Mouse (Mus musculus) midbrain, embryonic 16.5 days (tissue): ENCODE data around the gene Rad51ap1. TPM values are rescaled to one million over a fixed set of nuclear protein-coding genes. Genes with fewer than 3 reads are reported as not detected.

Source experiments
- ATAC-seq: fragments of 200-750 bp; cut with Nextera tagmentation; 2 replicates; pipeline ENCODE4 v1.8.0; 2017; ENCODE audit warnings: moderate TSS enrichment
- H3K27ac ChIP-seq: fragments of 300-500 bp; sonication (generic); 2 replicates; pipeline ENCODE4 v1.5.1; 2014; ENCODE audit warnings: mild to moderate bottlenecking, low read length, mixed read lengths
- H3K27me3 ChIP-seq: fragments of 300-500 bp; sonication (generic); 2 replicates; pipeline ENCODE4 v1.6.1; 2014; ENCODE audit warnings: low read depth, low read length, mixed read lengths; ENCODE audit not compliant: control insufficient read depth, insufficient read depth
- H3K36me3 ChIP-seq: fragments of 300-500 bp; sonication (generic); 2 replicates; pipeline ENCODE4 v1.6.1; 2014; ENCODE audit warnings: mild to moderate bottlenecking, low read length, moderate library complexity, mixed read lengths; ENCODE audit not compliant: control insufficient read depth, insufficient read depth
- H3K4me1 ChIP-seq: fragments of 300-500 bp; sonication (generic); 2 replicates; pipeline ENCODE4 v1.6.1; 2014; ENCODE audit warnings: mild to moderate bottlenecking, low read length, mixed read lengths; ENCODE audit not compliant: control insufficient read depth, insufficient read depth
- H3K4me2 ChIP-seq: fragments of 300-500 bp; sonication (generic); 2 replicates; pipeline ENCODE4 v1.6.1; 2014; ENCODE audit warnings: mild to moderate bottlenecking, low read length, mixed read lengths
- H3K4me3 ChIP-seq: fragments of 300-500 bp; sonication (generic); 2 replicates; pipeline ENCODE4 v1.5.1; 2014; ENCODE audit warnings: low read depth, mild to moderate bottlenecking, low read length, moderate library complexity, mixed read lengths
- H3K9ac ChIP-seq: fragments of 300-500 bp; sonication (generic); 2 replicates; pipeline ENCODE4 v1.6.1; 2014; ENCODE audit warnings: low read depth, low read length, mixed read lengths
- H3K9me3 ChIP-seq: fragments of 300-500 bp; sonication (generic); replicated peaks from 2 replicates; pipeline ENCODE4 v1.6.1; 2014; ENCODE audit warnings: mild to moderate bottlenecking, low read length, mixed read lengths; ENCODE audit not compliant: control insufficient read depth, poor library complexity, severe bottlenecking
- WGBS: fragments of 180-500 bp; shearing (Covaris S2); extraction: QIAGEN DNeasy Blood & Tissue Kit; methylation state at CpG from one replicate; pipeline ENCODE4 v1.1.7; 2014; 5-methylcytosine and 5-hydroxymethylcytosine counted together
- polyA plus RNA-seq: library from polyadenylated mRNA; unstranded; fragments of >200 nt; fragmentation: Nextera tagmentation; extraction: Ambion mirVana; gene quantifications from 2 replicates; pipeline ENCODE4 v1.2.1, GENCODE M21; 2015

Gene Rad51ap1
- 13.3 and 14.5 TPM in 2 replicates for polyA plus RNA-seq

DNA sequence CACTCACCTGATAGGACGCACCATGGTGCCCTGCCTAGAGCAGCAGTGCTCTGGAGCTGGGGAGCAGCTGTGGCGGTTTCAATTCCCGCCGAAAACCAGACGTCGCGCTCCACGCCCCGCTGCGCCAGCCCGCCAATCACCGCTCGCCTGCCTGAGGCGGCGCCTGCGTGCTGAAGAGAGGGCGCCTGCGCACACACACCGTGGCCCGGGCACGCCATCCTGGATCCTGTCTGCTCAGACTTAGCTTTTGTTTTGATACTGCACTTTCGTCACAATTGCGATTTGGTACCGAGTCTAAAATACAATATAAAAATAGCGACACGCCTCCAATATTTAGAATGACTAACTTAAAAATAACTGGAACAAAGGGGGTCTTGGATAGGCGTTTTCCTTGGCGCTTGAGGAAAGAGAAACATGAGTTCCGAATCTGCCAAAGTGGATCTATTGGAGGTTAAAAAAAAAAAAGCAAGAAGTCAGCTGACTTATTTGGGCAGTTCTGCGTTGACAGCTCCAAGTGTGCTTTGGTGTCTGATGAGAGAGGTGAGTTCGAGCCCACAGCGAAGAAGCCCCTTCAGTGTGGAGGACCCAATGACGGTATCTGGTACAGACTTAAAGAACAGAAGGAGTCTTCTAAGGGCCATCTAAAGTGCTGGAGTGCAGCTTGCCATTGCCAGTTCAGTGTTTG is at the start of gene Rad51ap1, which contains the start of gene D6Wsu163e:
Rad51ap1 (minus strand) TSS at position 101 of the 685 bp plus-strand sequence.
D6Wsu163e (plus strand) TSS at position 476 of the 685 bp plus-strand sequence.
- H3K4me1 ChIP-seq, result peaks cover 17% of the 10 kb centered on the region
- ATAC-seq, result peak; percentile 98
- H3K4me2 ChIP-seq, result peak within 1 kb of the TSS; percentile 92
- peaks cover 3% of the 10 kb centered on the region; the same call in 1 of the 2 replicates for H3K36me3 ChIP-seq
- WGBS, result under 1% methylated on average over 33 of the region's 33 CpGs
- H3K9ac ChIP-seq, result peak within 1 kb of the TSS; percentile 58
- peak within 1 kb of the TSS; percentile 56 for H3K27ac ChIP-seq
- H3K4me3 ChIP-seq, result peak within 1 kb of the TSS; percentile 52
- H3K9me3 ChIP-seq, result no peaks in the 10 kb centered on the region
- H3K27me3 ChIP-seq, result no peaks in the 10 kb centered on the region

DNA sequence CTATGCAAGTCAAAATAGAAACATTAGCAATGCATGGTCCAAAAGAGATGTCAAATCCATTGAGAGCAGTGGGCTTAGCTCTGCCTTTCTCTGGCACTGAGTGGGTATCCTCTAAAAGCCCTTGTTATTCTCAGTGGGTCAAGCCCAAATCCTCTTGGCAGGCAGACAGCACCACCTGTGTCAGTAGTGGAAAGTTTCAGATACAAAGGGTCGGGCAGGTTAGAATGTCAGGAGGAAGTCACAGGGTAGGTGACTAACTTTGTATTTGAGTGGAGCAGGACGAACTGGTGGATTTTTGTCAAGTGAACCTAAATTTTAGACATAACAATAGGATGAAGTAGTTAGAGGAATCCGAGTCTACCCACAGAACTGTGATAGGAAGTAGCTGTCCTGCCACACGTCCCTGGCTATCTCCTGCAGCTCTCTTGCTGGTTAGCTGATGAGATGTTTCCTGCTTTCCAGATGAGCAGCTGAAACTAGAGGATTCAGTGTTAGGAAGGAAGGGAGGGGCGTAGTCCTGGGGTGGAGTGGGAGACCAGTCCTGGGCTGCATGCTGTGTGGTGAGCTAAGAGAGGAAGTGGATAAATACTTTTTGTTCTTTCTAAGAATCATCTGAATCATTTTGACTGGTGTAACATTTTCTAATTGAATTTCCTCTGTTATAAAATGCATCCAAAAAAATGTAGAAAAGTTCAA is 42.3 kb upstream of the Rad51ap1 start:
- no peak for ATAC-seq
- WGBS, result 63% methylated on average over 5 of the region's 5 CpGs
- no peaks in the 10 kb centered on the region for H3K27me3 ChIP-seq

GRCm38 (mm10) chr6:126966241-126967026 is 27.0 kb upstream of the Rad51ap1 start:
- no peak for ATAC-seq
- no peak overlapping the region for H3K4me2 ChIP-seq
- H3K27me3 ChIP-seq, result no peaks in the 10 kb centered on the region
- H3K27ac ChIP-seq, result no peak overlapping the region
- WGBS, result 91% methylated on average over 14 of the region's 14 CpGs
- H3K4me3 ChIP-seq, result no peak overlapping the region
- no peaks in the 10 kb centered on the region for H3K9me3 ChIP-seq
- H3K4me1 ChIP-seq, result no peaks in the 10 kb centered on the region
- H3K36me3 ChIP-seq, result peaks cover 33% of the 10 kb centered on the region
- H3K9ac ChIP-seq, result no peak overlapping the region

More for the DNA sequence above, 42.3 kb upstream of the Rad51ap1 start:
- no peak overlapping the region for H3K4me3 ChIP-seq
- H3K36me3 ChIP-seq, result 0 out of 2 replicates have a peak, but pooled peaks cover 6% of the 10 kb centered on the region
- no peaks in the 10 kb centered on the region for H3K4me1 ChIP-seq
- H3K27ac ChIP-seq, result no peak overlapping the region
- no peak overlapping the region for H3K9ac ChIP-seq
- H3K4me2 ChIP-seq, result no peak overlapping the region
- no peaks in the 10 kb centered on the region for H3K9me3 ChIP-seq

GRCm38 (mm10) chr6:126963426-126963825 is 24.0 kb upstream of the Rad51ap1 start:
- Histone ChIP-seq H3K9ac (no peak overlapping the region), H3K36me3 (peaks cover 34% of the 10 kb centered on the region), H3K4me2 (no peak overlapping the region), H3K27ac (no peak overlapping the region), H3K9me3 (no peaks in the 10 kb centered on the region), H3K4me3 (no peak overlapping the region), H3K4me1 (no peaks in the 10 kb centered on the region), H3K27me3 (no peaks in the 10 kb centered on the region)
- no peak for ATAC-seq
- WGBS, result 94% methylated on average over 9 of the region's 9 CpGs

DNA sequence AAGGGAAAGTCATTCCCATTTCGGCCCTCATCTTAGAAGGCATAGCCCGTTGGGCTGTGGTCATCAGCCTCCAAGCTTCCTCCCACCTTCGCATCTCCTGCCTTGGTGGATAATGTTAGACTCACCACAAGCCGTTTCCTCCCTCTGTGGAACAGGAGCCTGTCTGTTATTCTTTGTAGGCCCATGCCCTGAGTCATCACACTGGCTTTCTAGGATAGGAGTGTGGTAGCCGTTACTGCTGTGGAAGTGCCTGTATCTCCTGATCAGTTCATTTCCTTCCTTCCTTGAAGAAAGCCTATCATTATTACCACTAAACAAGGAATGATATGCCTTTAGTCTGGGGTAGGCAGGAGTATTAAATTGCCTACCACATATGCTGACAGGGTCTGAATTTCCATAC is 23.3 kb upstream of the Rad51ap1 start:
- Histone ChIP-seq H3K9me3 (no peaks in the 10 kb centered on the region), H3K27me3 (no peaks in the 10 kb centered on the region), H3K9ac (no peak overlapping the region), H3K4me2 (no peak overlapping the region), H3K4me1 (no peaks in the 10 kb centered on the region), H3K27ac (no peak overlapping the region), H3K4me3 (no peak overlapping the region), H3K36me3 (peaks cover 28% of the 10 kb centered on the region)
- ATAC-seq, result no peak
- whole genome bisulfite sequencing, result 88% methylated on average over 5 of the region's 5 CpGs

DNA sequence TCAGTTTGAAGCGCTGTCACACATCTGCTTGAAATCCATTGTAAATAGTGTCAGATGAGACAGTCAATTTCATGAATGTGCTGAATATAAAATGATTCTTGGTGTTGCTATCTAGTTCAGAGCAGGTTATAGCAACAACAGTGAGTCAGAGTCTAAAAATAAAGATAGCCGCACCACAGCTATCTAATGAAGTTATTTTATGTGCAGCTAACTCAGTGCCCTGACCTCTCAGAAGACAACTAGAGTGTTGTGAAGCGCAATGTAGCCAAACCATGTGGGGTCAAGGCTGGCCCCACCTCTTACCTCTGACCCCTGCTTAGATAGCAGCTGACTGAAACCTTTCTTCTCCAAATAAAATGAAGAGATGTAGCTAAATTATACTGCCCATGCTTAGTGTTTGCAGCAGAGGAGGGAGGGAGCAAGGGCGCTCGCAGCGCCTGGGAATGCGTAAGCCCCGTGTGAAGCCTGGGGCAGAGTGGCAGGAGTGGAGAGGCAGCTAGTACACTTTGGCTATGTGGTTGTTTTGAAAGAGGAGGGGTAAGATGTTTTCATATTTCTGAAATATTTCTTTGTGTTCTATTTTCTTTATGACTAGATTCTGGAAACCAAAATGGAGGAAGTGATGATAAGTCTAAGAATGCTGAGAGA is 22.1 kb upstream of the Rad51ap1 start:
- no peak for ATAC-seq

DNA sequence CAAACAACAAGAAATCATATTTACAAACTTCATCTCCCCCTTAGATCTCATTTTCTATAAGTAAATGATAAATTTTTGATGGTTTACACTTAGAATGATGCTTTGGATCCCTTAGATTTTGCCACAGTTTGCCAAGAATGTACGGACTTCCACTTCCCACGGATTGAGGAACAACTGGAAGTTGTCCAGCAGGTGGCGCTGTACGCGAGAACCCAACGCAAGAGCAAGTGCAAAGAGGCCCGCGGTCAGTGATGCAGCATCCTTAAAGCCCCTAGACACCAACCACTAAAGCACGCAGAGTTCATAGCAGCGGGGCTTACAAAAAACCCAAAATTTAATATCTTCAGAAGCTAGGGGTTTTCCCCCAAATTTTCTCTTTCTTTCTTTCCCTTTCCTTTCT is 16.3 kb upstream of the Rad51ap1 start:
- ATAC-seq, result no peak
- Histone ChIP-seq H3K9me3 (no peaks in the 10 kb centered on the region), H3K36me3 (peaks cover 5% of the 10 kb centered on the region)

More for the DNA sequence above, 22.1 kb upstream of the Rad51ap1 start:
- no peaks in the 10 kb centered on the region for H3K4me1 ChIP-seq
- no peak overlapping the region for H3K27ac ChIP-seq
- no peak overlapping the region for H3K4me2 ChIP-seq
- no peaks in the 10 kb centered on the region for H3K9me3 ChIP-seq
- no peak overlapping the region for H3K9ac ChIP-seq
- peaks cover 25% of the 10 kb centered on the region for H3K36me3 ChIP-seq
- H3K27me3 ChIP-seq, result no peaks in the 10 kb centered on the region
- no peak overlapping the region for H3K4me3 ChIP-seq
- WGBS, result 89% methylated on average over 8 of the region's 8 CpGs

DNA sequence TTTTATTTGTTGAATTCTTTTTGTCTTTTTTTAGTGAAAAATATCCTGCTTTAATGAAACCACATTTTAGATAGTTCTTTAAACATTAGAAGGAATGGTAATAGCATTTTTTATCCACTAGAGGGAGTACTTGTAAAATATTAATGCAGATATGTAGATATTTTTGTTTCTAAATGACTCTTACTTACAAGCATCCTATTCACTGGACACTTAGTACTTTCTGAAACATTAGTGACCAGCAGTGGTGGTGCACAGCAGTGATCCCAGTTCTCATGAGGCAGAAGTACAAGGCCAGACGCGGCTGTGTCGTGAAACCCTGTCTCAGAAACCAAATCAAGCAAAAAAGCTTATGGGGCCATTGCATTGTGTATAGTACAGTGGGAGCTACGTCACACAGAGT is 8.9 kb upstream of the Rad51ap1 start:
- Histone ChIP-seq H3K4me1 (no peaks in the 10 kb centered on the region), H3K9me3 (no peaks in the 10 kb centered on the region), H3K27ac (no peak overlapping the region), H3K4me3 (no peak overlapping the region), H3K36me3 (peaks cover 11% of the 10 kb centered on the region), H3K4me2 (no peak overlapping the region), H3K9ac (no peak overlapping the region), H3K27me3 (no peaks in the 10 kb centered on the region)
- WGBS, result 90% methylated on average over 4 of the region's 4 CpGs
- ATAC-seq, result no peak

More for the DNA sequence above, 16.3 kb upstream of the Rad51ap1 start:
- no peak overlapping the region for H3K4me3 ChIP-seq
- H3K4me1 ChIP-seq, result no peaks in the 10 kb centered on the region
- WGBS, result 8% methylated on average over 10 of the region's 10 CpGs
- no peak overlapping the region for H3K4me2 ChIP-seq
- no peak overlapping the region for H3K9ac ChIP-seq
- no peak overlapping the region for H3K27ac ChIP-seq
- no peaks in the 10 kb centered on the region for H3K27me3 ChIP-seq
